Mouse (Mus musculus) heart, embryonic 11.5 days (tissue): Measurements from ENCODE around the gene Wdr5. TPM values are rescaled to one million over a fixed set of nuclear protein-coding genes. Genes with fewer than 3 reads are reported as not detected.
A peak's percentile ranks its signal among the peaks of the same experiment; 100 is the strongest.
"Not testable (repeated sequence)": the region's sequence is repeated elsewhere in the genome, so short reads cannot be mapped to it uniquely, and the experiment has no call there.

Experiments used
- ATAC-seq: fragments of 200-750 bp; cut with Nextera tagmentation; replicated peaks from 2 replicates; pipeline ENCODE4 v1.8.0; 2017; ENCODE audit warnings: moderate library complexity; ENCODE audit not compliant: insufficient number of reproducible peaks, low FRiP score, low TSS enrichment
- H3K27ac ChIP-seq: fragments of 300-500 bp; sonication (generic); 2 replicates; pipeline ENCODE4 v1.5.1; 2014; ENCODE audit warnings: mild to moderate bottlenecking, low read depth, low read length
- H3K27me3 ChIP-seq: fragments of 300-500 bp; sonication (generic); 2 replicates; pipeline ENCODE4 v1.6.1; 2014; ENCODE audit warnings: mild to moderate bottlenecking, low read length, mixed read lengths; ENCODE audit not compliant: control insufficient read depth, insufficient read depth
- H3K36me3 ChIP-seq: fragments of 300-500 bp; sonication (generic); 2 replicates; pipeline ENCODE4 v1.6.1; 2014; ENCODE audit warnings: mild to moderate bottlenecking, low read length, moderate library complexity, mixed read lengths; ENCODE audit not compliant: control insufficient read depth, insufficient read depth
- H3K4me1 ChIP-seq: fragments of 300-500 bp; sonication (generic); 2 replicates; pipeline ENCODE4 v1.6.1; 2014; ENCODE audit warnings: low read length; ENCODE audit not compliant: control insufficient read depth, insufficient read depth
- H3K4me2 ChIP-seq: fragments of 300-500 bp; sonication (generic); 2 replicates; pipeline ENCODE4 v1.6.1; 2014; ENCODE audit warnings: mild to moderate bottlenecking, moderate library complexity
- H3K4me3 ChIP-seq: fragments of 300-500 bp; sonication (generic); 2 replicates; pipeline ENCODE4 v1.5.1; 2014; ENCODE audit warnings: low read depth, low read length
- H3K9ac ChIP-seq: fragments of 300-500 bp; sonication (generic); 2 replicates; pipeline ENCODE4 v1.6.1; 2014; ENCODE audit warnings: mild to moderate bottlenecking, low read depth, low read length, moderate library complexity
- H3K9me3 ChIP-seq: fragments of 300-500 bp; sonication (generic); replicated peaks from 2 replicates; pipeline ENCODE4 v1.6.1; 2016; ENCODE audit warnings: low read length; ENCODE audit not compliant: control insufficient read depth
- WGBS: fragments of 180-500 bp; shearing (Covaris S2); extraction: QIAGEN DNeasy Blood & Tissue Kit; methylation state at CpG from one replicate; pipeline ENCODE4 v1.1.7; 2014; ENCODE audit not compliant: insufficient replicate concordance; 5-methylcytosine and 5-hydroxymethylcytosine counted together
- polyA plus RNA-seq: library from polyadenylated mRNA; unstranded; fragments of >200 nt; fragmentation: Nextera tagmentation; extraction: Ambion mirVana; gene quantifications from 2 replicates; pipeline ENCODE4 v1.2.1, GENCODE M21; 2014

Gene Wdr5
- polyA plus RNA-seq, 1 experiment from 2014 or later: 37.2 TPM

DNA sequence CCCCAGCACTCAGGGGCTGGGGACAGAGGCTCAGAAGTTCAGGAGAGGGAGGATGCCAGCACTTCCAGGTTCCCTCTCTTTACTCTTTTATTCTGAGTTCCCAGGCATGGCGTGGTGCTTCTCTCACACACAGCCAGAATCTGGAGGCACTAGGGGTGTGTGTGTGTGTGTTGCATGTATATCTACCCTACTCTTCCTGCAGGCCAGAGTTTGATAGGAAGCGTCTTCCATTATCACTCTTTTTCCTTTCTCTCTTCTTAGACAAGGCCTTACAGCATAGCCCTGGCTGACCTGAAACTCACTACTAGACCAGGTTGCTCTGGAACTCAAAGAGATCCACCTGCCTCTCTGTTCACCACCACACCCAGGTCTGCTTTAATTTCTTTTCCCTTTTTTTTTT, 24.0 kb upstream of the Wdr5 start:
- Histone ChIP-seq H3K4me2 (no peak overlapping the region), H3K27ac (no peak overlapping the region), H3K9me3 (no peaks in the 10 kb centered on the region), H3K4me1 (no peaks in the 10 kb centered on the region), H3K4me3 (no peak overlapping the region), H3K36me3 (no peaks in the 10 kb centered on the region), H3K27me3 (no peaks in the 10 kb centered on the region), H3K9ac (no peak overlapping the region)
- no peak for ATAC-seq
- 64% methylated on average over 2 of the region's 2 CpGs for WGBS

DNA sequence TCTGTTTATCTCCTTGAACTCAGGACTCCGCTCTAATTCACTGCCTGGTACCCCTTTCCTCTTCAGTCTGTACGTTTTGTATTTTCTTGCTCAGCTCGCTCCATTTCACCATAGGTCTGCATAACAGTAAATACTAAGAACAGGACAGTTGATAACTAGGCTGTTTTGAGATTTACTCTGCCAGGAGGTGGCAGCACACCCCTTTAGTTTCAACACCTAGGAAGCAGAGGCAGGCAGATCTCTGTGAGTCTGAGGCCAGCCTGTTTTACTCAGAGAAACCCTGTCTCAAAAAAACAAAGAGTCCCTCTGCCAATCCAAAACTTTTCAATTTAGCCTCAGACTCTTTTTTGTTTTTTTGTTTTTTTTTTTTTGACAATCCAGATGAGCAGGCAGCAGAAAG, 21.0 kb upstream of the Wdr5 start:
- Histone ChIP-seq H3K27me3 (no peaks in the 10 kb centered on the region), H3K27ac (no peak overlapping the region), H3K4me2 (no peak overlapping the region), H3K9ac (no peak overlapping the region), H3K4me3 (no peak overlapping the region), H3K9me3 (no peaks in the 10 kb centered on the region), H3K4me1 (no peaks in the 10 kb centered on the region), H3K36me3 (no peaks in the 10 kb centered on the region)
- 84% methylated on average over 3 of the region's 3 CpGs for WGBS
- no peak for ATAC-seq

GRCm38 (mm10) chr2:27496391-27497028, 18.4 kb upstream of the Wdr5 start:
- no peaks in the 10 kb centered on the region for H3K4me1 ChIP-seq
- H3K4me2 ChIP-seq: peak overlapping the region; percentile 49
- no peaks in the 10 kb centered on the region for H3K36me3 ChIP-seq
- H3K9ac ChIP-seq: no peak overlapping the region
- no peaks in the 10 kb centered on the region for H3K9me3 ChIP-seq
- no peak overlapping the region for H3K27ac ChIP-seq
- no peaks in the 10 kb centered on the region for H3K27me3 ChIP-seq
- peak overlapping the region; percentile 24; the same call in 1 of the 2 replicates for H3K4me3 ChIP-seq
- WGBS: 62% methylated on average over 23 of the region's 23 CpGs
- ATAC-seq: no peak

- Histone ChIP-seq H3K27ac (peak overlapping the region; percentile 62), H3K4me1 (peaks cover 25% of the 10 kb centered on the region), H3K4me3 (no peak overlapping the region), H3K27me3 (no peaks in the 10 kb centered on the region), H3K36me3 (no peaks in the 10 kb centered on the region), H3K9me3 (no peaks in the 10 kb centered on the region), H3K4me2 (no peak overlapping the region), H3K9ac (peak overlapping the region; percentile 47)
- 43% methylated on average over 7 of the region's 7 CpGs for WGBS
- ATAC-seq: no peak
Observed at GRCm38 (mm10) chr2:27504113-27504885, 10.7 kb upstream of the Wdr5 start.

- Histone ChIP-seq H3K9me3 (no peaks in the 10 kb centered on the region), H3K36me3 (no peaks in the 10 kb centered on the region), H3K27me3 (no peaks in the 10 kb centered on the region), H3K4me3 (no peak overlapping the region), H3K4me2 (no peak overlapping the region), H3K9ac (no peak overlapping the region), H3K27ac (peak overlapping the region; percentile 36), H3K4me1 (peaks cover 25% of the 10 kb centered on the region)
- WGBS: 7% methylated on average over 6 of the region's 6 CpGs
- peak; percentile 47; the same call in 1 of the 2 replicates for ATAC-seq
Observed at GRCm38 (mm10) chr2:27505539-27505938, 9.4 kb upstream of the Wdr5 start.

- H3K36me3 ChIP-seq, H3K27me3 ChIP-seq: not testable (repeated sequence)
- WGBS: 88% methylated on average over 4 of the region's 4 CpGs
Observed at GRCm38 (mm10) chr2:27506658-27507057, 8.3 kb upstream of the Wdr5 start.

GRCm38 (mm10) chr2:27507562-27507961, 7.4 kb upstream of the Wdr5 start, which contains the start of gene Brd3:
Brd3 (minus strand) TSS chr2:27507662.
- Histone ChIP-seq H3K27me3 (no peaks in the 10 kb centered on the region), H3K9ac (0 out of 2 replicates have a peak within 1 kb of the TSS, but pooled peaks have one; percentile 43)
- 66% methylated on average over 4 of the region's 4 CpGs for WGBS

More at GRCm38 (mm10) chr2:27506658-27507057, 8.3 kb upstream of the Wdr5 start:
- H3K4me1 ChIP-seq: peaks cover 25% of the 10 kb centered on the region
- not testable (repeated sequence) for H3K9me3 ChIP-seq, ATAC-seq, H3K9ac ChIP-seq, H3K27ac ChIP-seq, H3K4me3 ChIP-seq, H3K4me2 ChIP-seq

DNA sequence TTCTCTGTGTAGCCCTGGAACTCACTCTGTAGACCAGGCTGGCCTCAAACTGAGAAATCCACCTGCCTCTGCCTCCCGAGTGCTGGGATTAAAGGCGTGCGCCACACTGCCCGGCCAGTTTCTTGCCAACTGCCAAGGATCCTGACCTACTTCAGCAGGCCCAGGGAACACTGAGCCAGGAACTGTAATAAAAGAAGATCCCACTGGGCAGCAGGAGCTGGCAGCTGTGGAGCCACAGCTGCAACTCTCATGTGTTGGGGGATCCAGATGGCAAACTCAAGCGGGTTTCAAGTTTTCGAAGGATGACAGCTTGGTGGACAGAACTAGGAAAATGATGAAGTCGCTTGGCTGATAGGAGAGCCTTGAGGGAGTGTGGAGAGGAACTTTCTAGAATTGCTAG, 4.3 kb upstream of the Wdr5 start:
- Histone ChIP-seq H3K27me3 (no peaks in the 10 kb centered on the region), H3K4me3 (no peak overlapping the region), H3K9me3 (no peaks in the 10 kb centered on the region), H3K4me1 (peaks cover 16% of the 10 kb centered on the region), H3K36me3 (no peaks in the 10 kb centered on the region), H3K4me2 (no peak overlapping the region), H3K9ac (no peak overlapping the region), H3K27ac (no peak overlapping the region)
- no peak for ATAC-seq
- WGBS: 92% methylated on average over 7 of the region's 7 CpGs

More at GRCm38 (mm10) chr2:27507562-27507961, 7.4 kb upstream of the Wdr5 start, which contains the start of gene Brd3:
- Histone ChIP-seq H3K27ac (no peak within 1 kb of the TSS), H3K36me3 (no peaks in the 10 kb centered on the region), H3K4me1 (peaks cover 25% of the 10 kb centered on the region), H3K4me2 (no peak within 1 kb of the TSS), H3K9me3 (no peaks in the 10 kb centered on the region), H3K4me3 (no peak within 1 kb of the TSS)
- ATAC-seq: no peak
